Mouse (Mus musculus) megakaryocyte-erythroid progenitor cell, adult 5 weeks (primary cell): ENCODE data around the gene Rnf166. TPM values are rescaled to one million over a fixed set of nuclear protein-coding genes. Genes with fewer than 3 reads are reported as not detected.

ENCODE experiments used
- polyA plus RNA-seq: library from polyadenylated mRNA; stranded (reverse); fragments of >175 nt; gene quantifications from 2 replicates; pipeline ENCODE4 v1.2.3, GENCODE M21; 2012

The Rnf166 gene
- 72.3 and 82.1 TPM in 2 replicates for polyA plus RNA-seq

DNA sequence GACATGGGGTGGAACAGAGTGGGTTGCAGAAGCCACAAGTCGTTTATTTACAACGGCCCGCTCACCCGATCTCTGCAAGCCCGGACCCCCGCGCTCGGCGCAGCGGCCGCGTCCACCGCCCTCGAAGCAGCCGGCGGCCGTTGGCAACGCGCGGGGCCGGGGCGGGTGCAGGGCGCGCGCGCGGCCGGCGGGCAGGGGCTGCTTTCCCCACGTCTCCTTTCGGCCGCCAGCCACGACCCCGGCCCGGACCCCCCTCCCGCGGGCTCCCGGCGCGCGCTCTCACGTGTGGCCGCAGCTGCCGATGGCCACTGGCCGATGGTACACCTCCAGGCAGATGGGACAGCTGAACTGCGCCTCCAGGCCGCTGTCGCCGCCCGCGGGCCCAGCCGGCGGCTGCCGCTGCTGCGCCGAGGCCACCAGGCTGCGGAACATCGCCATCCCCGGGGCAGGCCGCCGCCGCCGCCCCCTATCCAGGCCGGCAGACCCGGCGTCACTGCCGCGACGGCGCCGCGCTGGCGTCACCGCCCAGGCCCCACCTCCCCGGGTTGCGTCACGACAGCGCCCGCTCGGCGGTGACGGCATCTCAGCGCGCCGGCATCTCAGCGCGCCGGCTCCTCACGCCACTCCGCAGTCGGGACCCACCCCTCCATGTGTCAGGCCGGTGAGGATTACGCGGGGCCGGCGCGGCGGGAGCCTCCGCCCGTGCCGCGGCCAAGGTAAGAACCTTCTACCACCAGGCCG, at the start of gene Rnf166, which contains the start of gene Ctu2:
Gene Rnf166, minus strand, starts transcription at position 485 of the 741 bp plus-strand sequence.
Gene Ctu2, plus strand, starts transcription at position 564 of the 741 bp plus-strand sequence.

GRCm38 (mm10) chr8:122460524-122461472, 15.1 kb downstream of the Rnf166 start, which contains the start of gene Snai3:
Gene Snai3 (minus strand): TSS chr8:122460733.

GRCm38 (mm10) chr8:122443262-122444006, 32.4 kb downstream of the Rnf166 start, which contains the start of gene Mvd:
Gene Mvd (minus strand): TSS chr8:122443422.

DNA sequence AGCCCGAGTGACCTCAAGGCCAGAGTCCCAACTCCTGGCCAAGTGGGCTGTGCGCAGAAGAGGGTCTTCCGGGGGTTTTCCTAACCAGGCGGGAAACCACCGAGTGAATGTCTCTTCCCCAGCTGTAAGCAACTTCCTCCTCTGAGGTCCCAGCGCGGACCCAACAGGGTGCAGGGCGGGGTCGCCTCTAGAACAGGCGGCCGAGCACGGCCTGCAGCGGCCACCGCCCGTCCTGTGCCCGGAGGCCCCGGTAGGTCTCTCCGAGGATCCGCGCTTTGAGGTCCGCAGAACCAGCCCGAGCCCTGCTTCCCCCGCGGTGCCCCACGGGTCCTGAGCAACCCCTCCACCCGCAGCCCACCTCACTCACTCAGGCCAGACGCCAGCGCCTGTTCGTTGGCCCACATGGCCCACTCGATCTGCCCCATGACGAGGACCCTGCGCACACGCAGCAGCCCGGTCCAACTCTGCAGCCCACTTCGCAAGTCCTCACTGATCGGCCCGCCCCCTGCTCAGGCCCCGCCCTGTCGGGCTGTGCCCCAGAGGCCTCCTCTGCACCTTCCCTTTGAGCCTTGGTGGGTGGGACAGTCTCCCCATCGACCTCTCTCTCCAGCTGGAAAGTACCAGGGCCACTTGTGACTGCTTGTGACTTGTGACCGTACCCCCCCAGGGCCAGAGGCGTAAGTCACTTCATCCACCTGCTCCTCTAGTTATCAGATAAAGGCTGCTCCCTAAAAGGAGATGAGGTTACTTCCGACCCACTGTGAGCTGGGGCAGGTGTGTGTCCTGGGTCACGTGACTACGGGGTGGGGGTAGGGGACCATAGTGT, 43.2 kb downstream of the Rnf166 start, which contains the start of gene Cyba:
Gene Cyba, minus strand, starts transcription at position 488 of the 826 bp plus-strand sequence.

DNA sequence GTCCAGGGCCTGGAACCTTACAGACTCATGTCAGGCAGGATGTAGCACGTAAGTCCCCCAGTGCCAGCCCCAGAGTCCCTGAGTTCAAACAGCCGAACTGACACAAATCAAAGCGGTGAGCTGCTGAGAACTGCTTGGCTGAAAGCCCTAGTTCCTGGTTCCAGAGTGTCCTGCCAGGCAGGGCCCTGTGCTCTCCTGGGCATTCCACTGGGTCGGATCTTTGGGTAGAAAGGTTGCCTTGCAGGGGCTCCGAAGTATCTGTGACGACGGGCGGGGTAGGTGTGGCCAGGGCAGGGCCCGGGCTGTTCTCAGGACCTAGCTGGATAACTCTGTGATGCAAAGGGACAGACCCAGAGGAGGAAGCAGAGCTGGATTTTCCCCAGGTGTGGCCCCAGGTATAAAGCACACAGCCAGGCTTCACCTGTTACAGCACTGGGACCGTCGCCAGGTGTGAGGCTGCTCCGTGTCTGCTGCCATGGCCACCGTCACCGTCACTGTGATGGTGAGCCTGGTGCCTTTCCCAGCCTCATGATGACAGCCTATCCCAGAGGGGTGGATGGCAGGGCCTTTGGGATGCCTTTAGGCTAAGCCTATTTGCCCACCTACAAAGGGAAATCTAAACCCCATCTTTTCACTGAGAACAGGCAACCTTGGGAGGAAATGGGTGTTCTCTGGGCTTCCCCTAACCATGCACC, 54.3 kb downstream of the Rnf166 start, which contains the start of gene Il17c:
Gene Il17c, plus strand, starts transcription at position 645 of the 695 bp plus-strand sequence.

Other genes starting within 250 kb of the Rnf166 start
- 410 and 679 TPM in 2 replicates for gene Zfpm1, start 193.9 kb downstream of the Rnf166 start, polyA plus RNA-seq
- 0.05 TPM in 1 of 2 replicates, not detected in the other for gene Trhr2, start 115.3 kb downstream of the Rnf166 start, polyA plus RNA-seq
- gene Zc3h18, start 99.5 kb downstream of the Rnf166 start, polyA plus RNA-seq = 119 and 172 TPM in 2 replicates
- gene Il17c, start 54.0 kb downstream of the Rnf166 start, polyA plus RNA-seq = 0.98 and 1.5 TPM in 2 replicates
- gene Cyba, start 43.1 kb downstream of the Rnf166 start, polyA plus RNA-seq = 676 and 930 TPM in 2 replicates
- 8.7 and 10.5 TPM in 2 replicates for gene Mvd, start 32.6 kb downstream of the Rnf166 start, polyA plus RNA-seq
- 0.22 TPM in 2 replicates for gene Snai3, start 15.3 kb downstream of the Rnf166 start, polyA plus RNA-seq
- 26.0 and 31.1 TPM in 2 replicates for gene Ctu2, start 79 bp upstream of the Rnf166 start, polyA plus RNA-seq
- gene Piezo1, start 75.3 kb upstream of the Rnf166 start, polyA plus RNA-seq = 76.7 and 90.2 TPM in 2 replicates
- 400 and 435 TPM in 2 replicates for gene Cdt1, start 92.0 kb upstream of the Rnf166 start, polyA plus RNA-seq
- gene Aprt, start 100.8 kb upstream of the Rnf166 start, polyA plus RNA-seq = 259 and 276 TPM in 2 replicates
- 23.7 and 36.9 TPM in 2 replicates for gene Galns, start 135.4 kb upstream of the Rnf166 start, polyA plus RNA-seq
- gene Trappc2l, start 135.6 kb upstream of the Rnf166 start, polyA plus RNA-seq = 0.58 and 1.0 TPM in 2 replicates
- 0.07 TPM in 1 of 2 replicates, not detected in the other for gene Pabpn1l, start 146.7 kb upstream of the Rnf166 start, polyA plus RNA-seq
- gene Cbfa2t3, start 223.0 kb upstream of the Rnf166 start, polyA plus RNA-seq = 112 and 122 TPM in 2 replicates